Mouse (Mus musculus): ENCODE data around the gene Dnajb4.

- TF ChIP-seq CTCF (IDR thresholded peaks at IDR 0.05; ENCODE audit: control insufficient read depth, insufficient read depth, low read length) = no peak
- no peak for TF ChIP-seq POLR2A (IDR thresholded peaks at IDR 0.05; ENCODE audit: borderline replicate concordance, control insufficient read depth, low read depth, low read length)
These were observed 20.8 kb downstream of the Dnajb4 start for GRCm38 (mm10) chr3:152189306-152189705.

All from bone marrow, adult 2 months (tissue).